Mouse (Mus musculus) common myeloid progenitor, adult 5-6 weeks (primary cell): ENCODE results near the gene Ccdc88a. TPM values are rescaled to one million over a fixed set of nuclear protein-coding genes. Genes with fewer than 3 reads are reported as not detected.

Source experiments
- ATAC-seq: replicated peaks from 2 replicates; pipeline ENCODE4 v1.8.0; 2016; ENCODE audit warnings: low read depth, mild to moderate bottlenecking, moderate TSS enrichment, inconsistent platforms; ENCODE audit not compliant: poor library complexity, severe bottlenecking
- total RNA-seq: library from RNA; stranded (forward); fragments of 200-1000, 187-1606 nt; gene quantifications from 2 replicates; pipeline ENCODE4 v1.2.3, GENCODE M21; 2017

Gene Ccdc88a
- 52.0 and 70.7 TPM in 2 replicates for total RNA-seq

- peak; percentile 86 for ATAC-seq
These were observed at the start of gene Ccdc88a for GRCm38 (mm10) chr11:29373396-29374273. Ccdc88a (plus strand) TSS chr11:29373658.

- no peak for ATAC-seq
These were observed 38.0 kb upstream of the Ccdc88a start for GRCm38 (mm10) chr11:29335505-29335904.

GRCm38 (mm10) chr11:29341259-29341658 is 32.2 kb upstream of the Ccdc88a start:
- no peak for ATAC-seq

- ATAC-seq, result no peak
These were observed 28.4 kb upstream of the Ccdc88a start for GRCm38 (mm10) chr11:29344891-29345657.

GRCm38 (mm10) chr11:29345673-29346286 is 27.7 kb upstream of the Ccdc88a start:
- ATAC-seq, result no peak

GRCm38 (mm10) chr11:29350891-29351290 is 22.6 kb upstream of the Ccdc88a start:
- no peak for ATAC-seq

GRCm38 (mm10) chr11:29352214-29352613 is 21.2 kb upstream of the Ccdc88a start:
- ATAC-seq, result no peak

- ATAC-seq, result no peak
These were observed 5.3 kb upstream of the Ccdc88a start for GRCm38 (mm10) chr11:29368161-29368560.

- ATAC-seq, result no peak; the same call in 1 of the 2 replicates
These were observed 435 bp upstream of the Ccdc88a start for GRCm38 (mm10) chr11:29373050-29373395.

GRCm38 (mm10) chr11:29374274-29374656 is 807 bp downstream of the Ccdc88a start:
- ATAC-seq, result peak; percentile 50

GRCm38 (mm10) chr11:29376635-29377034 is 3.2 kb downstream of the Ccdc88a start:
- ATAC-seq, result no peak

- ATAC-seq, result no peak
These were observed 5.3 kb downstream of the Ccdc88a start for GRCm38 (mm10) chr11:29378751-29379150.

GRCm38 (mm10) chr11:29383493-29383892 is 10.0 kb downstream of the Ccdc88a start:
- ATAC-seq, result no peak

- no peak for ATAC-seq
These were observed 10.5 kb downstream of the Ccdc88a start for GRCm38 (mm10) chr11:29384001-29384400.

GRCm38 (mm10) chr11:29384617-29385016 is 11.2 kb downstream of the Ccdc88a start:
- ATAC-seq, result no peak

- no peak for ATAC-seq
These were observed 16.5 kb downstream of the Ccdc88a start for GRCm38 (mm10) chr11:29389913-29390312.

- ATAC-seq, result no peak
These were observed 21.8 kb downstream of the Ccdc88a start for GRCm38 (mm10) chr11:29395135-29395746.

GRCm38 (mm10) chr11:29400374-29400773 is 26.9 kb downstream of the Ccdc88a start:
- ATAC-seq, result no peak

- ATAC-seq, result no peak
These were observed 32.8 kb downstream of the Ccdc88a start for GRCm38 (mm10) chr11:29406292-29406691.

- ATAC-seq, result no peak
These were observed 50.0 kb downstream of the Ccdc88a start for GRCm38 (mm10) chr11:29423496-29423895.
